Mouse (Mus musculus): Measurements from ENCODE around the gene Dscam. TPM values are rescaled to one million over a fixed set of nuclear protein-coding genes. Genes with fewer than 3 reads are reported as not detected.

Gene Dscam
- polyA plus RNA-seq, 1 experiment from 2014 or later = 0.13 TPM

- WGBS = 66% methylated on average over 3 of the region's 3 CpGs
- no peak overlapping the region for H3K9ac ChIP-seq
- H3K4me3 ChIP-seq = no peak overlapping the region
- ATAC-seq (ENCODE audit: low FRiP score, low read depth) = no peak
- H3K4me2 ChIP-seq (replicated peaks) = no peak overlapping the region
- H3K27ac ChIP-seq = no peak overlapping the region
- no peaks in the 10 kb centered on the region for H3K9me3 ChIP-seq
- no peaks in the 10 kb centered on the region for H3K27me3 ChIP-seq
- H3K4me1 ChIP-seq = 0 out of 2 replicates have a peak, but pooled peaks cover 3% of the 10 kb centered on the region
- H3K36me3 ChIP-seq = no peaks in the 10 kb centered on the region
Measured at GRCm38 (mm10) chr16:96845475-96846098, 325.0 kb downstream of the Dscam start.

- Histone ChIP-seq H3K9me3 (no peaks in the 10 kb centered on the region), H3K9ac (no peak overlapping the region), H3K27ac (no peak overlapping the region), H3K36me3 (no peaks in the 10 kb centered on the region), H3K27me3 (no peaks in the 10 kb centered on the region), H3K4me1 (0 out of 2 replicates have a peak, but pooled peaks cover 3% of the 10 kb centered on the region), H3K4me2 (replicated peaks) (no peak overlapping the region), H3K4me3 (no peak overlapping the region)
- WGBS = 67% methylated on average over 9 of the region's 9 CpGs
- ATAC-seq (ENCODE audit: low FRiP score, low read depth) = no peak
Measured at GRCm38 (mm10) chr16:96843691-96844400, 326.7 kb downstream of the Dscam start.

GRCm38 (mm10) chr16:96842829-96843360 lies 327.7 kb downstream of the Dscam start:
- H3K36me3 ChIP-seq = no peaks in the 10 kb centered on the region
- no peak overlapping the region for H3K27ac ChIP-seq
- 87% methylated on average over 3 of the region's 3 CpGs for WGBS
- no peaks in the 10 kb centered on the region for H3K9me3 ChIP-seq
- no peak overlapping the region for H3K4me2 ChIP-seq (replicated peaks)
- no peak for ATAC-seq (ENCODE audit: low FRiP score, low read depth)
- H3K9ac ChIP-seq = no peak overlapping the region
- H3K27me3 ChIP-seq = no peaks in the 10 kb centered on the region
- 0 out of 2 replicates have a peak, but pooled peaks cover 3% of the 10 kb centered on the region for H3K4me1 ChIP-seq
- no peak overlapping the region for H3K4me3 ChIP-seq

GRCm38 (mm10) chr16:96819649-96820048 lies 350.9 kb downstream of the Dscam start:
- Histone ChIP-seq H3K27ac (no peak overlapping the region), H3K9me3 (no peaks in the 10 kb centered on the region), H3K4me2 (replicated peaks) (no peak overlapping the region), H3K27me3 (0 out of 2 replicates have a peak, but pooled peaks cover 3% of the 10 kb centered on the region), H3K4me1 (no peaks in the 10 kb centered on the region), H3K4me3 (no peak overlapping the region), H3K9ac (no peak overlapping the region), H3K36me3 (no peaks in the 10 kb centered on the region)
- no peak for ATAC-seq (ENCODE audit: low FRiP score, low read depth)
- WGBS = 27% methylated on average over 16 of the region's 16 CpGs

- WGBS = 72% methylated on average over 1 of the region's 1 CpGs
- no peak overlapping the region for H3K4me2 ChIP-seq (replicated peaks)
Measured at GRCm38 (mm10) chr16:96806298-96806697, 364.3 kb downstream of the Dscam start.

GRCm38 (mm10) chr16:96802636-96803035 lies 367.9 kb downstream of the Dscam start:
- no peak overlapping the region for H3K4me3 ChIP-seq
- peaks cover 9% of the 10 kb centered on the region for H3K4me1 ChIP-seq
- 81% methylated on average over 2 of the region's 2 CpGs for WGBS
- H3K9ac ChIP-seq = no peak overlapping the region
- no peaks in the 10 kb centered on the region for H3K36me3 ChIP-seq
- no peaks in the 10 kb centered on the region for H3K27me3 ChIP-seq
- H3K27ac ChIP-seq = no peak overlapping the region
- no peak for ATAC-seq (ENCODE audit: low FRiP score, low read depth)
- H3K9me3 ChIP-seq = no peaks in the 10 kb centered on the region
- no peak overlapping the region for H3K4me2 ChIP-seq (replicated peaks)

More at GRCm38 (mm10) chr16:96806298-96806697, 364.3 kb downstream of the Dscam start:
- no peak overlapping the region for H3K4me3 ChIP-seq
- no peak overlapping the region for H3K27ac ChIP-seq
- H3K27me3 ChIP-seq = no peaks in the 10 kb centered on the region
- H3K9ac ChIP-seq = no peak overlapping the region
- no peak for ATAC-seq (ENCODE audit: low FRiP score, low read depth)
- H3K9me3 ChIP-seq = no peaks in the 10 kb centered on the region
- H3K36me3 ChIP-seq = no peaks in the 10 kb centered on the region
- peaks cover 9% of the 10 kb centered on the region for H3K4me1 ChIP-seq

GRCm38 (mm10) chr16:96801650-96802237 lies 368.8 kb downstream of the Dscam start:
- no peak overlapping the region for H3K4me3 ChIP-seq
- H3K9ac ChIP-seq = no peak overlapping the region
- H3K27ac ChIP-seq = no peak overlapping the region
- no peaks in the 10 kb centered on the region for H3K36me3 ChIP-seq
- H3K9me3 ChIP-seq = no peaks in the 10 kb centered on the region
- no peak overlapping the region for H3K4me2 ChIP-seq (replicated peaks)
- H3K27me3 ChIP-seq = no peaks in the 10 kb centered on the region
- no peak for ATAC-seq (ENCODE audit: low FRiP score, low read depth)
- 0 out of 2 replicates have a peak, but pooled peaks cover under 1% of the 10 kb centered on the region for H3K4me1 ChIP-seq
- 94% methylated on average over 1 of the region's 1 CpGs for WGBS

GRCm38 (mm10) chr16:96795431-96795830 lies 375.1 kb downstream of the Dscam start:
- H3K4me3 ChIP-seq = no peak overlapping the region
- H3K36me3 ChIP-seq = no peaks in the 10 kb centered on the region
- no peak overlapping the region for H3K4me2 ChIP-seq (replicated peaks)
- no peak overlapping the region for H3K27ac ChIP-seq
- H3K4me1 ChIP-seq = no peaks in the 10 kb centered on the region
- 46% methylated on average over 2 of the region's 2 CpGs for WGBS
- no peak overlapping the region for H3K9ac ChIP-seq
- ATAC-seq (ENCODE audit: low FRiP score, low read depth) = no peak
- 0 out of 2 replicates have a peak, but pooled peaks cover 3% of the 10 kb centered on the region for H3K27me3 ChIP-seq
- H3K9me3 ChIP-seq = no peaks in the 10 kb centered on the region

- Histone ChIP-seq H3K9ac (no peak overlapping the region), H3K27ac (no peak overlapping the region), H3K36me3 (no peaks in the 10 kb centered on the region), H3K27me3 (0 out of 2 replicates have a peak, but pooled peaks cover 3% of the 10 kb centered on the region), H3K9me3 (no peaks in the 10 kb centered on the region), H3K4me3 (no peak overlapping the region), H3K4me1 (peaks cover 7% of the 10 kb centered on the region), H3K4me2 (replicated peaks) (no peak overlapping the region)
- 81% methylated on average over 2 of the region's 2 CpGs for WGBS
- ATAC-seq (ENCODE audit: low FRiP score, low read depth) = no peak
Measured at GRCm38 (mm10) chr16:96791307-96791706, 379.2 kb downstream of the Dscam start.

GRCm38 (mm10) chr16:96788286-96788685 lies 382.3 kb downstream of the Dscam start:
- no peaks in the 10 kb centered on the region for H3K36me3 ChIP-seq
- H3K4me2 ChIP-seq (replicated peaks) = no peak overlapping the region
- WGBS = 48% methylated on average over 5 of the region's 5 CpGs
- H3K4me3 ChIP-seq = no peak overlapping the region
- no peak for ATAC-seq (ENCODE audit: low FRiP score, low read depth)
- H3K4me1 ChIP-seq = peaks cover 7% of the 10 kb centered on the region
- H3K9me3 ChIP-seq = no peaks in the 10 kb centered on the region
- H3K27ac ChIP-seq = no peak overlapping the region
- H3K9ac ChIP-seq = no peak overlapping the region
- H3K27me3 ChIP-seq = no peaks in the 10 kb centered on the region

GRCm38 (mm10) chr16:96779021-96779420 lies 391.5 kb downstream of the Dscam start:
- 70% methylated on average over 5 of the region's 5 CpGs for WGBS
- no peaks in the 10 kb centered on the region for H3K4me1 ChIP-seq
- ATAC-seq (ENCODE audit: low FRiP score, low read depth) = no peak

GRCm38 (mm10) chr16:96774245-96774644 lies 396.3 kb downstream of the Dscam start:
- no peaks in the 10 kb centered on the region for H3K4me1 ChIP-seq
- H3K9me3 ChIP-seq = no peaks in the 10 kb centered on the region
- no peak overlapping the region for H3K9ac ChIP-seq
- H3K36me3 ChIP-seq = no peaks in the 10 kb centered on the region
- H3K4me2 ChIP-seq (replicated peaks) = no peak overlapping the region
- no peak overlapping the region for H3K4me3 ChIP-seq
- no peak overlapping the region for H3K27ac ChIP-seq
- 81% methylated on average over 1 of the region's 1 CpGs for WGBS
- H3K27me3 ChIP-seq = no peaks in the 10 kb centered on the region
- no peak for ATAC-seq (ENCODE audit: low FRiP score, low read depth)

More at GRCm38 (mm10) chr16:96779021-96779420, 391.5 kb downstream of the Dscam start:
- H3K9me3 ChIP-seq = no peaks in the 10 kb centered on the region
- H3K4me3 ChIP-seq = no peak overlapping the region
- no peak overlapping the region for H3K9ac ChIP-seq
- no peak overlapping the region for H3K27ac ChIP-seq
- no peak overlapping the region for H3K4me2 ChIP-seq (replicated peaks)
- H3K36me3 ChIP-seq = no peaks in the 10 kb centered on the region
- no peaks in the 10 kb centered on the region for H3K27me3 ChIP-seq
